Mouse (Mus musculus): Measurements from ENCODE around the gene Stxbp3. TPM values are rescaled to one million over a fixed set of nuclear protein-coding genes. Genes with fewer than 3 reads are reported as not detected.

Gene Stxbp3
- total and polyA plus RNA-seq, 3 experiments = 15.9 to 32.2 TPM; not detected in 1

DNA sequence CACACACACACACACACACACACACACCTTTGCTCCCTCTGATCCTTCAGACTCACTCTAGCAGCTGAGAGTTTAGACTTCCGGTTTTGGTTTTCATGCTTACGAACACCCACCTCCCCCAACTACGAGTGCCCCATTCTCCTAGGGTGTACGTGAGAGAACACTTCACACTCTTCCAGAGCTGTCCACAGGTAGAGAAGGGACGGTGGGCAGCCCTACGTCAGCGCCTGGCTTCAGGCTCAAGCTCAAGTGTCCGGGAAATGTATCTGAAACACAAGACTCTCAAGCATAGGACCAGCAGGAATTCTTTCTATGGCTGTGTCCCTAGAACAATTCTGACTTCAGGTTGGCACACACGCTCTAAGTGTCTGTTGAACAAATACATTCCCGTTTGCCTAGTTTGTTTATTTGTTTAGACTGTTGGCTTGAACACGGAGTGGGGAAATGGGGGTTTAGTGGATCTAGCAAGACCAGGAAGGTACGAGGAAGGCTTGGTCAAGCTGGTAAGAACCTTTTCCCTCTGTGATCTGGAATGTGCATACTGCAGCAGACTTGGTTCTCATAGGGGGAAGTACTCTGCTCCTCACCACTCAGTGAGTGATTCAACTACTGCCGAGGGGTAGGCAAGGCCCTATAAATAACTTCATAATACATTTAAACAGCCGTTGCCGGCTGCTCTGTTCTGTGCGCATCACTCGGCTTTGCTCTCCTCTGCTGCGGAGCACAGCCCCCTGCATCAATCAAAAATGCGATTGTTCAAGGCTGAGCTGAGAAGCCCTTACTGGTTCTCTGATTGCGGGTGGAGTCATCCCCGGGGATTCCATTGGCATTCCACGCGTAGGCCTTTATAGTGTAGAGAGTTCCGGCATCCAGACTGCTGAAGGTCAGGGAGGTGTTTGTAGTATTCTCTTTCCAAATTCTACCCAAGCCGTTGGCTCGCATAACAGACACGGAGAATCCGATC lies 40.5 kb upstream of the Stxbp3 start:
- peaks cover 0 to 10% of the 10 kb centered on the region in 2 experiments; a peak in 2 of 4 replicates for H3K36me3 ChIP-seq (ENCODE audit: control insufficient read depth in 1 of 2, insufficient read depth in 2 of 2, low read length in 2 of 2)
- H3K9me3 ChIP-seq (replicated peaks; ENCODE audit: insufficient read depth, low read length) = no peaks in the 10 kb centered on the region
- no peak overlapping the region for H3K27ac ChIP-seq (ENCODE audit: control insufficient read depth, low read depth, low read length)
- no peak overlapping the region for H3K4me3 ChIP-seq (ENCODE audit: control insufficient read depth in 1 of 2, insufficient read depth in 1 of 2, low read depth in 2 of 2, low read length in 2 of 2)
- no peaks in the 10 kb centered on the region for H3K27me3 ChIP-seq (ENCODE audit: control insufficient read depth in 1 of 2, insufficient read depth in 2 of 2, low read length in 2 of 2)
- TF ChIP-seq ETS1 (IDR thresholded peaks at IDR 0.05; ENCODE audit: low read depth, low read length) = no peak
- TF ChIP-seq MEF2A (IDR thresholded peaks at IDR 0.05; ENCODE audit: extremely low read depth, insufficient replicate concordance, low read depth, low read length, poor library complexity, severe bottlenecking) = no peak
- TF ChIP-seq MAFK (IDR thresholded peaks at IDR 0.05; ENCODE audit: borderline replicate concordance, low read depth, low read length) = no peak
- TF ChIP-seq KAT2A (conservative IDR thresholded peaks at IDR 0.05; ENCODE audit: low read depth, low read length) = no peak
- no peak for TF ChIP-seq RCOR1 (IDR thresholded peaks at IDR 0.05; ENCODE audit: low read depth, low read length)
- TF ChIP-seq UBTF (IDR thresholded peaks at IDR 0.05; ENCODE audit: borderline replicate concordance, insufficient read depth, low read depth, low read length) = no peak
- no peak for TF ChIP-seq SMC3 (IDR thresholded peaks at IDR 0.05; ENCODE audit: low read depth, low read length)
- no peak for TF ChIP-seq MYB (IDR thresholded peaks at IDR 0.05; ENCODE audit: low read depth, low read length)
- TF ChIP-seq E2F4 (IDR thresholded peaks at IDR 0.05; ENCODE audit: borderline replicate concordance, low read depth, low read length) = no peak
- no peak for TF ChIP-seq ZC3H11A (IDR thresholded peaks at IDR 0.05; ENCODE audit: low read depth, low read length)
- TF ChIP-seq MAZ (IDR thresholded peaks at IDR 0.05; ENCODE audit: low read depth, low read length) = no peak
- no peaks in the 10 kb centered on the region for H3K79me2 ChIP-seq (ENCODE audit: control insufficient read depth, insufficient read depth, low read length, poor library complexity)
- peaks cover 14% of the 10 kb centered on the region in 2 experiments for H3K4me1 ChIP-seq (ENCODE audit: control insufficient read depth in 1 of 2, insufficient read depth in 2 of 2, low read length in 2 of 2)
- DNase-seq (ENCODE audit: low read depth, low spot score) = no peak
- H3K9ac ChIP-seq (ENCODE audit: control insufficient read depth, low read depth, low read length, poor library complexity, severe bottlenecking) = no peak overlapping the region

DNA sequence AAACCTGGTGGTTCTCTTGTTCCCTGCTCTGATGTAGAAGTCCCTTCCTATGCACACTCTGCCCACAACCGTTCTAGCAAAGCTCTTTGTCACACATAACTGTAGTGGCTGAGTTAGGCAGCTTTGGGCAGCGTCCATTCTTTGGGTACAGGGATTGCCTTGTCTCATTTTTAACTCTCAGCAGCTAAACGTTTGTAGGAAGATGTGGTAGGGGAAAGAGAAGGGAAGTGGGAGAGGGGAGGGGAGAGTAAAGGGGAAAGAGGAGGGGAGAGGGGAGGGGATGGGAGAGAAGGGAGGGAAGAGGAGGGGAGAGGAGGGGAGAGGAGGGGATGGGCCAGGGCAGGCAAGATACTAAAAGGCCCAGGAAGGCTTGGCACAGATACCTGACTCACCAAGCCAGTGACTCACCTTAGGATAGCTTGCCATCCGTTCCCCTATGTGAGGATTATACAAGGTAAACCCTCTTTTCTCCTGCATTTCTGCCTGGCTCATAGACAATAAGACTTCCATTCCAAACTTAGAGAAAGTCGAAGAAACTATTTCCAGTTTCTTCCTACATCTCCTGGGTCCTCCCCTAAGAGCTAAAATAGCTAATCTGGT lies 39.6 kb upstream of the Stxbp3 start:
- Histone ChIP-seq H3K9ac (ENCODE audit: control insufficient read depth, low read depth, low read length, poor library complexity, severe bottlenecking) (no peak overlapping the region), H3K36me3 (ENCODE audit: control insufficient read depth in 1 of 2, insufficient read depth in 2 of 2, low read length in 2 of 2) (peaks cover 0 to 3% of the 10 kb centered on the region in 2 experiments; a peak in 2 of 4 replicates), H3K4me3 (ENCODE audit: control insufficient read depth in 1 of 2, insufficient read depth in 1 of 2, low read depth in 2 of 2, low read length in 2 of 2) (no peak overlapping the region), H3K79me2 (ENCODE audit: control insufficient read depth, insufficient read depth, low read length, poor library complexity) (no peaks in the 10 kb centered on the region), H3K9me3 (replicated peaks; ENCODE audit: insufficient read depth, low read length) (no peaks in the 10 kb centered on the region), H3K27me3 (ENCODE audit: control insufficient read depth in 1 of 2, insufficient read depth in 2 of 2, low read length in 2 of 2) (no peaks in the 10 kb centered on the region), H3K27ac (ENCODE audit: control insufficient read depth, low read depth, low read length) (no peak overlapping the region), H3K4me1 (ENCODE audit: control insufficient read depth in 1 of 2, insufficient read depth in 2 of 2, low read length in 2 of 2) (peaks cover 5% of the 10 kb centered on the region in 2 experiments)
- TF ChIP-seq MAFK (IDR thresholded peaks at IDR 0.05; ENCODE audit: borderline replicate concordance, low read depth, low read length) = no peak
- no peak for TF ChIP-seq USF1 (IDR thresholded peaks at IDR 0.05; ENCODE audit: low read depth, low read length)
- TF ChIP-seq E2F4 (IDR thresholded peaks at IDR 0.05; ENCODE audit: borderline replicate concordance, low read depth, low read length) = no peak
- TF ChIP-seq NRF1 (IDR thresholded peaks at IDR 0.05; ENCODE audit: insufficient read depth, low read depth, low read length, poor library complexity, severe bottlenecking) = no peak
- no peak for DNase-seq (ENCODE audit: low read depth, low spot score)
